ENCODE assay signal across 14 mouse cellular contexts in genomic region chr16:43557385-43557784, GRCm38 (mm10).
A peak's percentile ranks its signal among the peaks of the same experiment; 100 is the strongest.
DNase-seq lines count a peak whose midpoint lies in the region; ATAC-seq and TF ChIP-seq lines count a peak whose summit lies in the region.
"Had no signal": no experiment of that assay in that cellular context is flagged by ENCODE, and none has a peak within 500 bp of the region (broad histone marks: within the 10 kb centered on the region; RNA-seq: fewer than 3 reads in every experiment).

No protein-coding gene starts in this region.

- no peak overlapping the region for H3K4me2 ChIP-seq in forebrain, embryonic 12.5 days
- no peak overlapping the region for H3K4me2 ChIP-seq in forebrain, embryonic 11.5 days (ENCODE audit: low read depth, low read length, severe bottlenecking)
- no peak overlapping the region for H3K4me2 ChIP-seq in midbrain, embryonic 11.5 days
- no peak overlapping the region for H3K4me2 ChIP-seq in hindbrain, embryonic 12.5 days (replicated peaks)
- H3K4me2 ChIP-seq: hindbrain, embryonic 15.5 days; limb, embryonic 15.5 days had no signal

- WGBS in forebrain, embryonic 12.5 days: 69% methylated on average over 5 of the region's 5 CpGs
- 68% methylated on average over 5 of the region's 5 CpGs for WGBS in forebrain, embryonic 11.5 days
- WGBS in midbrain, embryonic 10.5 days: 82% methylated on average over 5 of the region's 5 CpGs
- 74% methylated on average over 5 of the region's 5 CpGs for WGBS in midbrain, embryonic 11.5 days
- WGBS in hindbrain, embryonic 12.5 days: 46% methylated on average over 5 of the region's 5 CpGs
- 15% methylated on average over 5 of the region's 5 CpGs for WGBS in olfactory bulb, adult 2 months

- no peak for DNase-seq in forebrain, embryonic 11.5 days (ENCODE audit: low spot score)
- no peak for DNase-seq in midbrain, embryonic 10.5 days (ENCODE audit: low spot score)
- no peak for DNase-seq in midbrain, embryonic 11.5 days (ENCODE audit: low spot score, missing footprints)
- DNase-seq in thymus, postnatal 25 days: no peak
- no peak for DNase-seq in spleen, postnatal 4 days (ENCODE audit: low spot score in 2 of 2)
- DNase-seq: B cell, adult 2 months; embryo, embryonic 11 days; lung, postnatal 14 days; right cerebral cortex, postnatal 14 days had no signal

- 0 out of 2 replicates have a peak overlapping the region, but pooled peaks have one; percentile 42 for H3K27ac ChIP-seq in forebrain, embryonic 12.5 days
- no peak overlapping the region for H3K27ac ChIP-seq in forebrain, embryonic 11.5 days (ENCODE audit: low read depth, low read length)
- 0 out of 2 replicates have a peak overlapping the region, but pooled peaks have one; percentile 17 for H3K27ac ChIP-seq in midbrain, embryonic 10.5 days (replicated peaks)
- H3K27ac ChIP-seq in midbrain, embryonic 11.5 days (ENCODE audit: low read depth, low read length): no peak overlapping the region
- peak overlapping the region; percentile 62 for H3K27ac ChIP-seq in hindbrain, embryonic 12.5 days
- peak overlapping the region; percentile 80 for H3K27ac ChIP-seq in olfactory bulb, adult 2 months (ENCODE audit: insufficient read depth, low read depth, low read length)
- H3K27ac ChIP-seq: hindbrain, embryonic 15.5 days; limb, embryonic 15.5 days had no signal

- no peak overlapping the region for H3K4me3 ChIP-seq in forebrain, embryonic 12.5 days (replicated peaks)
- no peak overlapping the region for H3K4me3 ChIP-seq in forebrain, embryonic 11.5 days (ENCODE audit: low read depth, low read length)
- H3K4me3 ChIP-seq in midbrain, embryonic 10.5 days: no peak overlapping the region
- no peak overlapping the region for H3K4me3 ChIP-seq in midbrain, embryonic 11.5 days (ENCODE audit: low read depth, low read length)
- no peak overlapping the region for H3K4me3 ChIP-seq in hindbrain, embryonic 12.5 days
- H3K4me3 ChIP-seq in olfactory bulb, adult 2 months (ENCODE audit: insufficient read depth, low read depth, low read length): no peak overlapping the region
- H3K4me3 ChIP-seq: hindbrain, embryonic 15.5 days; limb, embryonic 15.5 days had no signal

- TF ChIP-seq POLR2A in olfactory bulb, adult 2 months (IDR thresholded peaks at IDR 0.05; ENCODE audit: insufficient read depth, low read depth, low read length): no peak

- TF ChIP-seq CTCF in olfactory bulb, adult 2 months (IDR thresholded peaks at IDR 0.05; ENCODE audit: insufficient read depth, low read depth, low read length): no peak

- H3K36me3 ChIP-seq in forebrain, embryonic 12.5 days (replicated peaks): no peaks in the 10 kb centered on the region
- H3K36me3 ChIP-seq in forebrain, embryonic 11.5 days (ENCODE audit: control insufficient read depth, insufficient read depth, low read length): no peaks in the 10 kb centered on the region
- no peaks in the 10 kb centered on the region for H3K36me3 ChIP-seq in midbrain, embryonic 10.5 days
- no peaks in the 10 kb centered on the region for H3K36me3 ChIP-seq in midbrain, embryonic 11.5 days (ENCODE audit: control insufficient read depth, insufficient read depth, low read length)
- H3K36me3 ChIP-seq in hindbrain, embryonic 12.5 days: no peaks in the 10 kb centered on the region
- H3K36me3 ChIP-seq: hindbrain, embryonic 15.5 days; limb, embryonic 15.5 days had no signal

- H3K4me1 ChIP-seq in forebrain, embryonic 12.5 days: peaks cover 9% of the 10 kb centered on the region; the same call in 1 of the 2 replicates
- no peaks in the 10 kb centered on the region for H3K4me1 ChIP-seq in forebrain, embryonic 11.5 days (replicated peaks; ENCODE audit: control insufficient read depth, insufficient read depth, low read length)
- no peaks in the 10 kb centered on the region for H3K4me1 ChIP-seq in midbrain, embryonic 10.5 days
- no peaks in the 10 kb centered on the region for H3K4me1 ChIP-seq in midbrain, embryonic 11.5 days (ENCODE audit: control insufficient read depth, insufficient read depth, low read length)
- peaks cover 5% of the 10 kb centered on the region; the same call in 1 of the 2 replicates for H3K4me1 ChIP-seq in hindbrain, embryonic 12.5 days
- peaks cover 4% of the 10 kb centered on the region for H3K4me1 ChIP-seq in olfactory bulb, adult 2 months (ENCODE audit: control insufficient read depth, insufficient read depth, low read length)
- H3K4me1 ChIP-seq: limb, embryonic 15.5 days had no signal

- H3K9me3 ChIP-seq in forebrain, embryonic 12.5 days: no peaks in the 10 kb centered on the region
- no peaks in the 10 kb centered on the region for H3K9me3 ChIP-seq in forebrain, embryonic 11.5 days (ENCODE audit: control insufficient read depth, low read length)
- no peaks in the 10 kb centered on the region for H3K9me3 ChIP-seq in midbrain, embryonic 10.5 days (replicated peaks)
- H3K9me3 ChIP-seq in midbrain, embryonic 11.5 days (ENCODE audit: control insufficient read depth, low read length): no peaks in the 10 kb centered on the region
- H3K9me3 ChIP-seq in hindbrain, embryonic 12.5 days (replicated peaks): no peaks in the 10 kb centered on the region
- H3K9me3 ChIP-seq: hindbrain, embryonic 15.5 days; limb, embryonic 15.5 days had no signal

- H3K9ac ChIP-seq in forebrain, embryonic 12.5 days: no peak overlapping the region
- H3K9ac ChIP-seq in forebrain, embryonic 11.5 days (ENCODE audit: low read length): no peak overlapping the region
- no peak overlapping the region for H3K9ac ChIP-seq in midbrain, embryonic 11.5 days (ENCODE audit: low read length)
- H3K9ac ChIP-seq in hindbrain, embryonic 12.5 days: no peak overlapping the region
- H3K9ac ChIP-seq: hindbrain, embryonic 15.5 days; limb, embryonic 15.5 days had no signal

- no peak for ATAC-seq in forebrain, embryonic 12.5 days (ENCODE audit: low FRiP score)
- ATAC-seq in forebrain, embryonic 11.5 days (replicated peaks; ENCODE audit: low FRiP score): no peak
- no peak for ATAC-seq in midbrain, embryonic 11.5 days (ENCODE audit: low FRiP score)
- 0 out of 2 replicates have a peak, but pooled peaks have one; percentile 26 for ATAC-seq in hindbrain, embryonic 12.5 days (ENCODE audit: low FRiP score)

- H3K27me3 ChIP-seq in forebrain, embryonic 12.5 days: no peaks in the 10 kb centered on the region
- no peaks in the 10 kb centered on the region for H3K27me3 ChIP-seq in forebrain, embryonic 11.5 days (ENCODE audit: control insufficient read depth, insufficient read depth, low read length)
- no peaks in the 10 kb centered on the region for H3K27me3 ChIP-seq in midbrain, embryonic 10.5 days (ENCODE audit: low read depth, poor library complexity, severe bottlenecking)
- no peaks in the 10 kb centered on the region for H3K27me3 ChIP-seq in midbrain, embryonic 11.5 days (ENCODE audit: control insufficient read depth, insufficient read depth, low read length)
- H3K27me3 ChIP-seq in hindbrain, embryonic 12.5 days: no peaks in the 10 kb centered on the region
- H3K27me3 ChIP-seq: hindbrain, embryonic 15.5 days; limb, embryonic 15.5 days had no signal

Comparison
In these comparisons a context has a peak if more than half of its experiments do, and no peak if none do; other contexts are left out.
1. H3K27ac ChIP-seq: peak in forebrain, embryonic 12.5 days (single experiment), midbrain, embryonic 10.5 days (single experiment), hindbrain, embryonic 12.5 days (single experiment) and olfactory bulb, adult 2 months (single experiment); none in forebrain, embryonic 11.5 days (single experiment) and midbrain, embryonic 11.5 days (single experiment).